Mouse (Mus musculus): ENCODE measurements around the gene Nod1. TPM values are rescaled to one million over a fixed set of nuclear protein-coding genes. Genes with fewer than 3 reads are reported as not detected.

The Nod1 gene
- total RNA-seq, 2 experiments from 2014 or later, result 3.2 to 3.8 TPM

- intact Hi-C loops (cut with DNase I), result loop anchor here (2.0 to 5.0 kb wide), 3 partner anchors 76 to 251 kb away; partner anchors contain the start of gene Ggct
Measured at GRCm38 (mm10) chr6:54916163-54916562, 56.2 kb downstream of the Nod1 start.

GRCm38 (mm10) chr6:54914977-54915376 lies 57.4 kb downstream of the Nod1 start:
- no peak for DNase-seq (ENCODE audit: low spot score in 2 of 2)
- intact Hi-C loops (cut with DNase I), result loop anchor here (5.0 kb wide), 2 partner anchors 77 to 102 kb away; partner anchors contain the start of gene Ggct

More at GRCm38 (mm10) chr6:54916163-54916562, 56.2 kb downstream of the Nod1 start:
- DNase-seq (ENCODE audit: low spot score in 2 of 2), result no peak

DNA sequence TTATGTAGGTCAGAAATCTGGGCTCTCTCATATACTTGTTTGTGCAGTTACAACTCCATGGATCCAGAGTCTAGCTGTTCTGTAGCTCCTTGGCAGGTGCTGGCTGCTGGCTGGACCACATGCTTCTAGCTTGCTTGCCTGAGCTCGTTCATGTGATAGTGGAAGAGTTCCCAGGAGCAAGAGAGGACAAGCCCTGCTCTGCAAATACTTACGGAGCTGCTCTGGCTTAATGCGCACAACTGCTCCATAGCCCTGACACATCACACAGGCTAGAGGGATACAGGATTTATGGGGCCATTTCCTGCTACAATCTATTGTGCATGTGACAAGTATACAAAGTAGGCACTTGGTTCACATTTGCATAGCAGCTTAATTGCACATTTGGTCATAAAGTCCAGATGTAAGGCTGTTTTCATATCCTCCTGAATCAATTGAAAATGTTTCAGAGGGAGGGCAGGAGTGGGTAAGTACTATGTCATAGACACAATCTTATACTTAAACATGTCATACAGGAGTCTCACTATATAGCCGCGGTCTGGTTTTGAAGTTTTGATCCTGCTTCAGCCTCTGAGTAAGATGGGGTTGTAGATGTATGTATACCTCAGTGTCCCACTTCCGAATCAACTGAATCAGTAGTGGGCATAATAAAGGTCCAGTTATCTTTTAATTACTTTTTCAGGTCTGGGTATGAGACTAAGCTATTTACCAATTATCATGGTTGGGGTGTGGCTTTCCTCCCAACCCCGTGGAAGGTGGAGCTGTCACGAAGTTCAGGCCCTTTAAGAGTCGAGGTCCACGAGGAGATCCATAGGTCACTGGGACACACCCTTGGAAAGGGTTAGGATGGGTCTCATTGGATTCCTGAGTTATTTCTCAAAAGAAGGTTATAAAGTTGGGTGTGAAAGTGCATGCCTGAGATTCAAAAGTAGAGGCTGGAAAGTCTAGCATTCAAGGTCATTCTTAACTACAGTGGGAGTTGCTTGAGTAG lies 66.1 kb downstream of the Nod1 start:
- peak in 1 of 2 experiments; percentile 12 for DNase-seq (ENCODE audit: low spot score in 2 of 2)
- intact Hi-C loops (cut with DNase I), result no loop called here

- DNase-seq (ENCODE audit: low spot score in 2 of 2), result no peak
- intact Hi-C loops (cut with DNase I), result no loop called here
Measured at GRCm38 (mm10) chr6:54902547-54902946, 69.9 kb downstream of the Nod1 start.

- intact Hi-C loops (cut with DNase I), result no loop called here
- no peak for DNase-seq (ENCODE audit: low spot score in 2 of 2)
Measured at GRCm38 (mm10) chr6:54900256-54900655, 72.2 kb downstream of the Nod1 start.

- peak in 1 of 2 experiments; percentile 49 for DNase-seq (ENCODE audit: low spot score in 2 of 2)
- intact Hi-C loops (cut with DNase I), result no loop called here
Measured at GRCm38 (mm10) chr6:54891384-54891783, 81.0 kb downstream of the Nod1 start.

DNA sequence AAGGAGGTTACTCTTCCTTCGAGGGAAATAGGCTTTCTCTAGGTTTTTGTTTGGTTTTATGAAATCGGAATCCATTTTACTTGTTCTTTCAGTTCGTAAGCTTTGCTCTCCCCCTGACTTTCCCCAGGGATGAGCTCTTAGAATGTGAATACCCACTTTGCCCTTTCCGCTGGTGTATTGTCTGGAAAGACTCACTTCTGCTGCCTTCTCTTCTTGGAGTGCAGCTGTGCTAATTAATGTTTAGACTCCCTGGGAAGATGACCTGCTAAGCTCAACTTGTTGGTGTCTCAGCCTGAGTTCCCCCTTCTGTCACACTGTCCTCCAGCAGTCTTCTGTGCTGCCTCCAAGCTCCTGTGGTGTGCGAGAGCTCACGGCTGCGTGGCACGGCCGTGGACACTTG lies 82.2 kb downstream of the Nod1 start:
- DNase-seq (ENCODE audit: low spot score in 2 of 2), result no peak
- intact Hi-C loops (cut with DNase I), result no loop called here

GRCm38 (mm10) chr6:54886195-54886594 lies 86.2 kb downstream of the Nod1 start:
- intact Hi-C loops (cut with DNase I), result no loop called here
- no peak for DNase-seq (ENCODE audit: low spot score in 2 of 2)

- no peak for DNase-seq (ENCODE audit: low spot score in 2 of 2)
- intact Hi-C loops (cut with DNase I), result no loop called here
Measured at GRCm38 (mm10) chr6:54883424-54883823, 89.0 kb downstream of the Nod1 start.

DNA sequence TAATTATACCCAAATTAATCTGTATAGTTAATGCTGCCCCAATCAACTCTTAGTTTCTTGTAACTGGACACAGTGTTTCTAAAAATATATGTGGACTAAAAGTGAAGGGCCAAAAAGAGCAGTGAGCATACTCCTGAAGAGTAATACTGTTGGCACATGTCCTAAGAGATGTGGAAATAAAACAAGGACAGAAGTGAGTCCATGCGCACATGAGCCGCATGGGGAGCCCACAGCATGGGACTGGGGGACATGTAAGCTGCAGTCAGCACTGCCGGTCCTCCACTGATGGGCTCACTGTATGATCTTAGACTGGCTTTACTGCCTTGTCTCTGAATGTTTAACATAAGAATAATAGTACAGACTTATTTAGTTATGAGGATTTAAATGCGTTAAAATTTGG lies 92.3 kb downstream of the Nod1 start:
- intact Hi-C loops (cut with DNase I), result no loop called here

GRCm38 (mm10) chr6:54878546-54878945 lies 93.9 kb downstream of the Nod1 start:
- DNase-seq (ENCODE audit: low spot score in 2 of 2), result no peak
- intact Hi-C loops (cut with DNase I), result no loop called here

More for the DNA sequence above, 92.3 kb downstream of the Nod1 start:
- no peak for DNase-seq (ENCODE audit: low spot score in 2 of 2)

DNA sequence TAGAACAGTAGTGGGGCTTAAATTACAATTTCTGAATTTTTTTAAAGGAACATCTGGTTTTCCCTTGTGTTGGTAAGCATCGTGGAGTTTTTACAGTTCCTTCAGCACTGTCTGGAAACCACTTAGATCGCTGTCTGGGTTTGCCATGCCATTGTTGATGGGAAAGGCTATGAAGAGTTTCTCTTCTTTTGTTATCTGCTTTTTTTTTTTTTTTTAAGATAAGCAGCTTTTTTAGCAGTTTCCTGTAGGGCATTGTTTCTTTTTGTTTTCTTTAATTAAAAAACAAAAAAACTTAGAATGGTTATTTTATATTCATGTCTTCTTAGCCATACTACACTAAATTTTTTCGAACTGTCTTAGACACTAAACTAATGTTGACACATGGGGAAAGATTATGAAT lies 94.8 kb downstream of the Nod1 start:
- no peak for DNase-seq (ENCODE audit: low spot score in 2 of 2)
- intact Hi-C loops (cut with DNase I), result no loop called here

DNA sequence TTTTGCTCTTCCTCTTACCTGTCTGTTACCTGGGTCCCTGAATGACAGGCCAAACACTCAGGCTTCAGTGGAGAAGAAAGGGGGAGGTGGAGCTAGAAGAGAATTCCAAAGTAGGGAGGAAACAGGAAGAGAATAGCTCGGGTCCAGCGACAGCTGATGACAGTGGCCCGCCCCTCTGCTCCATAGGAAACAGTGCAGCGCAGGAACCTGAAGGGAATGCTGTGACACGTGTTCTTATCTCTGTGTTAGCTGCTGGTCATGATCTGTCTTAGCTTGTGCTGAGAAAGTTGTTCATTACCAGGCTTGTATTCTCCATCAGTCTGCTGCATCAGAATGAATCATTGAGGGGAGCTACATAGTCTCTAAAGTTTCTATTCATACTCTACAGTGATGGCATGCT lies 95.6 kb downstream of the Nod1 start:
- DNase-seq (ENCODE audit: low spot score in 2 of 2), result no peak
- intact Hi-C loops (cut with DNase I), result no loop called here

Other genes starting within 250 kb of the Nod1 start
- 10 to 100 TPM; 16.0 to 18.1 TPM for gene Znrf2, start 155.7 kb downstream of the Nod1 start, total RNA-seq (2021)
- 10 to 100 TPM; 25.9 to 31.7 TPM for gene Ggct, start 20.3 kb upstream of the Nod1 start, total RNA-seq (2021)
- gene Gars, start 65.4 kb upstream of the Nod1 start, total RNA-seq (2021), result 100 to 1,000 TPM; 140 to 143 TPM
- gene Crhr2, start 160.4 kb upstream of the Nod1 start, total RNA-seq (2021), result 1 to 10 TPM; 2.6 to 3.1 TPM
- gene Inmt, start 202.4 kb upstream of the Nod1 start, total RNA-seq (2021), result 1 to 10 TPM; 1.0 to 1.6 TPM
- 10 to 100 TPM; 12.6 to 13.0 TPM for gene Mindy4, start 230.8 kb upstream of the Nod1 start, total RNA-seq (2021)

Measured in left cerebral cortex, postnatal 25 days (tissue).